Mouse (Mus musculus) lung, embryonic 15.5 days (tissue): ENCODE data around the gene Ccdc182. TPM values are rescaled to one million over a fixed set of nuclear protein-coding genes. Genes with fewer than 3 reads are reported as not detected.
A peak's percentile ranks its signal among the peaks of the same experiment; 100 is the strongest.

Experiments used
- ATAC-seq: fragments of 200-750 bp; cut with Nextera tagmentation; 2 replicates; pipeline ENCODE4 v1.8.0; 2017; ENCODE audit warnings: moderate number of reproducible peaks, borderline replicate concordance; ENCODE audit not compliant: low FRiP score, low TSS enrichment; ENCODE audit errors: extremely low read depth
- H3K27ac ChIP-seq: fragments of 300-500 bp; sonication (generic); 2 replicates; pipeline ENCODE4 v1.5.1; 2015; ENCODE audit warnings: moderate library complexity, mild to moderate bottlenecking, inconsistent platforms
- H3K27me3 ChIP-seq: fragments of 300-500 bp; sonication (generic); 2 replicates; pipeline ENCODE4 v1.6.1; 2015; ENCODE audit warnings: inconsistent platforms
- H3K36me3 ChIP-seq: fragments of 300-500 bp; sonication (generic); 2 replicates; pipeline ENCODE4 v1.6.1; 2015; ENCODE audit warnings: inconsistent platforms
- H3K4me1 ChIP-seq: fragments of 300-500 bp; sonication (generic); 2 replicates; pipeline ENCODE4 v1.6.1; 2015; ENCODE audit warnings: inconsistent platforms
- H3K4me2 ChIP-seq: fragments of 300-500 bp; sonication (generic); 2 replicates; pipeline ENCODE4 v1.6.1; 2015; ENCODE audit warnings: inconsistent platforms, mild to moderate bottlenecking, moderate library complexity
- H3K4me3 ChIP-seq: fragments of 300-500 bp; sonication (generic); 2 replicates; pipeline ENCODE4 v1.5.1; 2015; ENCODE audit warnings: mild to moderate bottlenecking, inconsistent platforms
- H3K9ac ChIP-seq: fragments of 300-500 bp; sonication (generic); 2 replicates; pipeline ENCODE4 v1.6.1; 2015; ENCODE audit warnings: inconsistent platforms
- H3K9me3 ChIP-seq: fragments of 300-500 bp; sonication (generic); 2 replicates; pipeline ENCODE4 v1.6.1; 2016; ENCODE audit warnings: inconsistent platforms
- WGBS: fragments of 180-500 bp; shearing (Covaris S2); methylation state at CpG from one replicate; pipeline ENCODE4 v1.1.7; 2015; 5-methylcytosine and 5-hydroxymethylcytosine counted together
- polyA plus RNA-seq: library from polyadenylated mRNA; unstranded; fragments of >200 nt; fragmentation: Nextera tagmentation; extraction: Ambion mirVana; gene quantifications from 2 replicates; pipeline ENCODE4 v1.2.1, GENCODE M21; 2015

Gene Ccdc182
- polyA plus RNA-seq, 1 experiment from 2014 or later, result 0.12 TPM

GRCm38 (mm10) chr11:88309059-88309700 lies 15.3 kb downstream of the Ccdc182 start:
- no peak overlapping the region for H3K27ac ChIP-seq
- 67% methylated on average over 10 of the region's 10 CpGs for WGBS
- ATAC-seq, result no peak
- H3K9me3 ChIP-seq, result no peaks in the 10 kb centered on the region
- no peak overlapping the region for H3K9ac ChIP-seq
- no peak overlapping the region for H3K4me2 ChIP-seq
- H3K4me3 ChIP-seq, result no peak overlapping the region
- peaks cover 8% of the 10 kb centered on the region for H3K4me1 ChIP-seq
- H3K36me3 ChIP-seq, result no peaks in the 10 kb centered on the region
- H3K27me3 ChIP-seq, result no peaks in the 10 kb centered on the region; the same call in 1 of the 2 replicates

- Histone ChIP-seq H3K4me2 (no peak overlapping the region), H3K27ac (no peak overlapping the region), H3K4me3 (no peak overlapping the region), H3K9me3 (no peaks in the 10 kb centered on the region), H3K27me3 (no peaks in the 10 kb centered on the region; the same call in 1 of the 2 replicates), H3K9ac (no peak overlapping the region), H3K36me3 (no peaks in the 10 kb centered on the region), H3K4me1 (peaks cover 20% of the 10 kb centered on the region)
- no peak for ATAC-seq
- WGBS, result 67% methylated on average over 6 of the region's 6 CpGs
Measured at GRCm38 (mm10) chr11:88310773-88311172, 16.9 kb downstream of the Ccdc182 start.

GRCm38 (mm10) chr11:88311606-88312005 lies 17.7 kb downstream of the Ccdc182 start:
- Histone ChIP-seq H3K36me3 (no peaks in the 10 kb centered on the region), H3K27me3 (no peaks in the 10 kb centered on the region; the same call in 1 of the 2 replicates), H3K4me1 (peaks cover 20% of the 10 kb centered on the region), H3K4me3 (no peak overlapping the region), H3K27ac (no peak overlapping the region), H3K9ac (no peak overlapping the region), H3K4me2 (no peak overlapping the region), H3K9me3 (no peaks in the 10 kb centered on the region)
- 69% methylated on average over 7 of the region's 7 CpGs for WGBS
- no peak for ATAC-seq

- Histone ChIP-seq H3K9ac (no peak overlapping the region), H3K36me3 (no peaks in the 10 kb centered on the region), H3K27ac (no peak overlapping the region), H3K27me3 (no peaks in the 10 kb centered on the region; the same call in 1 of the 2 replicates), H3K4me3 (no peak overlapping the region), H3K4me2 (no peak overlapping the region), H3K4me1 (peaks cover 20% of the 10 kb centered on the region), H3K9me3 (no peaks in the 10 kb centered on the region)
- WGBS, result 11% methylated on average over 8 of the region's 8 CpGs
- ATAC-seq, result no peak
Measured at GRCm38 (mm10) chr11:88313512-88313911, 19.7 kb downstream of the Ccdc182 start.

GRCm38 (mm10) chr11:88314471-88314870 lies 20.6 kb downstream of the Ccdc182 start:
- no peaks in the 10 kb centered on the region for H3K9me3 ChIP-seq
- ATAC-seq, result no peak
- 34% methylated on average over 6 of the region's 6 CpGs for WGBS
- no peaks in the 10 kb centered on the region for H3K36me3 ChIP-seq
- no peak overlapping the region for H3K4me3 ChIP-seq
- H3K9ac ChIP-seq, result no peak overlapping the region
- no peaks in the 10 kb centered on the region; the same call in 1 of the 2 replicates for H3K27me3 ChIP-seq
- H3K27ac ChIP-seq, result no peak overlapping the region
- no peak overlapping the region for H3K4me2 ChIP-seq
- H3K4me1 ChIP-seq, result peaks cover 20% of the 10 kb centered on the region

- Histone ChIP-seq H3K4me1 (peaks cover 20% of the 10 kb centered on the region), H3K4me3 (no peak overlapping the region), H3K27ac (no peak overlapping the region), H3K4me2 (no peak overlapping the region), H3K27me3 (no peaks in the 10 kb centered on the region), H3K9me3 (no peaks in the 10 kb centered on the region), H3K9ac (no peak overlapping the region), H3K36me3 (no peaks in the 10 kb centered on the region)
- ATAC-seq, result no peak
- WGBS, result 67% methylated on average over 5 of the region's 5 CpGs
Measured at GRCm38 (mm10) chr11:88315393-88315792, 21.5 kb downstream of the Ccdc182 start.

- Histone ChIP-seq H3K9ac (no peak overlapping the region), H3K36me3 (no peaks in the 10 kb centered on the region), H3K4me3 (no peak overlapping the region), H3K4me1 (peaks cover 12% of the 10 kb centered on the region), H3K4me2 (no peak overlapping the region), H3K9me3 (no peaks in the 10 kb centered on the region), H3K27me3 (no peaks in the 10 kb centered on the region), H3K27ac (no peak overlapping the region)
- no peak for ATAC-seq
- WGBS, result 58% methylated on average over 5 of the region's 5 CpGs
Measured at GRCm38 (mm10) chr11:88318850-88319249, 25.0 kb downstream of the Ccdc182 start.

GRCm38 (mm10) chr11:88327016-88327415 lies 33.2 kb downstream of the Ccdc182 start:
- Histone ChIP-seq H3K4me2 (no peak overlapping the region), H3K4me1 (peaks cover 35% of the 10 kb centered on the region), H3K36me3 (no peaks in the 10 kb centered on the region), H3K27ac (no peak overlapping the region), H3K9ac (no peak overlapping the region), H3K4me3 (no peak overlapping the region), H3K27me3 (no peaks in the 10 kb centered on the region; the same call in 1 of the 2 replicates), H3K9me3 (no peaks in the 10 kb centered on the region)
- WGBS, result 15% methylated on average over 4 of the region's 4 CpGs
- ATAC-seq, result no peak

- Histone ChIP-seq H3K27me3 (no peaks in the 10 kb centered on the region; the same call in 1 of the 2 replicates), H3K4me1 (peaks cover 48% of the 10 kb centered on the region), H3K4me2 (no peak overlapping the region), H3K9me3 (no peaks in the 10 kb centered on the region), H3K4me3 (no peak overlapping the region), H3K9ac (no peak overlapping the region), H3K36me3 (no peaks in the 10 kb centered on the region), H3K27ac (no peak overlapping the region)
- ATAC-seq, result no peak
- WGBS, result 64% methylated on average over 17 of the region's 17 CpGs
Measured at GRCm38 (mm10) chr11:88328813-88329595, 35.1 kb downstream of the Ccdc182 start.

GRCm38 (mm10) chr11:88330799-88331198 lies 36.9 kb downstream of the Ccdc182 start:
- Histone ChIP-seq H3K36me3 (no peaks in the 10 kb centered on the region), H3K27ac (0 out of 2 replicates have a peak overlapping the region, but pooled peaks have one; percentile 13), H3K4me1 (peaks cover 64% of the 10 kb centered on the region), H3K9ac (no peak overlapping the region), H3K4me2 (peak overlapping the region; percentile 17; the same call in 1 of the 2 replicates), H3K4me3 (no peak overlapping the region), H3K27me3 (no peaks in the 10 kb centered on the region; the same call in 1 of the 2 replicates), H3K9me3 (no peaks in the 10 kb centered on the region)
- ATAC-seq, result peak; percentile 56
- 8% methylated on average over 11 of the region's 11 CpGs for WGBS

- WGBS, result 74% methylated on average over 8 of the region's 8 CpGs
- Histone ChIP-seq H3K9ac (no peak overlapping the region), H3K4me1 (peaks cover 66% of the 10 kb centered on the region), H3K9me3 (no peaks in the 10 kb centered on the region), H3K4me3 (no peak overlapping the region), H3K27ac (no peak overlapping the region), H3K36me3 (no peaks in the 10 kb centered on the region), H3K4me2 (no peak overlapping the region), H3K27me3 (no peaks in the 10 kb centered on the region)
- ATAC-seq, result no peak
Measured at GRCm38 (mm10) chr11:88331722-88332121, 37.9 kb downstream of the Ccdc182 start.

- H3K36me3 ChIP-seq, result no peaks in the 10 kb centered on the region
- no peak overlapping the region for H3K4me2 ChIP-seq
- 0 out of 2 replicates have a peak overlapping the region, but pooled peaks have one; percentile 15 for H3K27ac ChIP-seq
- peaks cover 66% of the 10 kb centered on the region for H3K4me1 ChIP-seq
- 52% methylated on average over 8 of the region's 8 CpGs for WGBS
- no peaks in the 10 kb centered on the region for H3K27me3 ChIP-seq
- no peak overlapping the region for H3K9ac ChIP-seq
- ATAC-seq, result peak; percentile 62
- H3K4me3 ChIP-seq, result no peak overlapping the region
- H3K9me3 ChIP-seq, result no peaks in the 10 kb centered on the region
Measured at GRCm38 (mm10) chr11:88332309-88332934, 38.6 kb downstream of the Ccdc182 start.
